Mouse (Mus musculus) yolk sac, embryonic 10.5 days (tissue): ENCODE data around the gene Crabp1.
A peak's percentile ranks its signal among the peaks of the same experiment; 100 is the strongest.

Experiments
- DNase-seq: peaks from one replicate; pipeline ENCODE4 v3.0.0-alpha.2; 2017; ENCODE audit warnings: low spot score

The Crabp1 gene

DNA sequence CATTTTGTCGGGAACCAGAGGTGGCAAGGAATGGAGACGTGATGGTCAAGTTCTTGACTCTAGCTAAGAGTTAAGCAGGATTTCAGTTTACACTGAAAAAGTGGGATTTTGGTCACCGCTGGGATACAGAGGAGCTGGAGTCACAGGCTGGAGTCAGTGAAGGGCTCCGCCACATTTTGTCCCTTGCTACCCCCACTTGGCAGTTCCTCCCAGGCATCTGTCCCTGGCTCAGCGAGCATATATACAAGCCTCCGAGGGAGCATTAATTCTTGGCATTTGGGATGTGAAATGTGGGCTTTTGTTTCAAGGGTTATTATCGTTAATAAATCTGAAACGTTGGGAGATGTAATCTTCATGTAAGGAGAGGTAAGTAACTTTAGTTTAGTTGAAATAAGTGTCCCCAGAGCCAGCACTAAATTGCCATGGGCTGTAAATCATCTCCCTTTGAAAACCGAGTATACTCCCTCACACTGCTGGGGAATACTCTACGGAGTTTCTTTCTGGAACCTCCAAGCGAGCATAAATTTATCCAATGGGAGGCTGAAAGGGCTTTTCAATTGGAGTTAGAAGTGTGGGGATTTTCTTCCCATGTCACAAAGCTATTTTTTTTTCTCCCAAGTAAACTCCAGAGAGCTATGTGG lies 5.7 kb downstream of the Crabp1 start:
- DNase-seq, result no peak

- DNase-seq, result peak; percentile 55
Observed at GRCm38 (mm10) chr9:54776451-54776982, 12.0 kb downstream of the Crabp1 start.

DNA sequence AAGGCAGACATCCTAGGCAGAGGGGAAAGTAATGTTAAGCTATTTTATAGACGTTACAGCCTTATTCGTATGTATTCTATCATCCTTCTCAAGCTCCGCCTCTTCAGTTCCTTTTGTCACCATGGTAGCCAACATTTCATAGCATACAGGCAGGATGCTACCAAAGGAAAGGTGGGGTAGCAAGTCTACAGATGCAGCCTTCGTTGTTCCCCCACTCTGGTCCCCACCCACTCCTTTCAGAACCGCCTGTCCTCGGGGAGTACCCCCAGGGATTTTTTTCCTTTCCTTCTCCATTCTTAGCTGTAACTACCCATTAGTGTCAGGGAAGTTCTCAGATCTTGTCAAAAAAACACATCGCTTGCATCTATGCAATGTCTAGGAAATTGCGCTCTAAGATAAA lies 14.7 kb downstream of the Crabp1 start:
- no peak for DNase-seq

DNA sequence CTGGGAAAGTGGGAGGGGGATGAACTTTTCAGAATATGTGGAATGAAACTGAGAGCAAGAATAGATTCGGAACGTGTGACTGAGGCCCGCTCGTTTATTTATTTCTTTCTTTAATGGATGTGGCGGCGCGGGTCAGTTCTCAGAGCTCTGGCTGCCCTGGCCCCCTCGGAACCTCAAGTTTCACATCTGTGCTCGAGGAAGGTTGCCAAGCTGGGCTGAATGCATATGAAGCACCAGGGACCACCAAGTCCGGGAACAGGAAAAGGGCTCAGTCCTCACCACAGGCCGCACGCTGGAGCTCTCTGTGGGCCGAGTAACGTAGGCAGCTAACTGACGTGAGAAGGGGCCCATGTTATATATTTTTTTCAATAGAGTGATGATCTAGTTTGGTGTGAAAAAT lies 18.0 kb downstream of the Crabp1 start:
- DNase-seq, result no peak

- DNase-seq, result peak; percentile 66
Observed at GRCm38 (mm10) chr9:54784003-54784402, 19.5 kb downstream of the Crabp1 start.

DNA sequence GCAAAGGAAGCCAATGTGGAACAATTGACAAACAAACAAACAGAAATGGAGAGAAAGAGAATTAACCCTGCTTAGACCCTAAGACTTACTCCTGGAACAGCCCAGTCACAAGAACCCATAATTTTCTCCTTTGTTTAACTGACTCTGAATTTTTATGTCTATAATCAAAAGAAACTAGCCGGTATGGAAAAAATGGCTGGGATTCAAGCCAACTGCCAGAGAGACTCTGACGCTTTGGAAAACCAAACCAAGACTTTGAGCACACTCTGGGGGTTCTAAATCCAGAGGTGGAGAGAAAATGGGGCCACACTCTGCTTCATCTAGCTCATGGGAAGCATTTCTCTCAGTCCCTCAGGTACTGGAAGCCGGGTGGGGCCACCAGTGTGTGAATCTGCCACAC lies 20.7 kb downstream of the Crabp1 start:
- no peak for DNase-seq

- DNase-seq, result no peak
Observed at GRCm38 (mm10) chr9:54786083-54786482, 21.5 kb downstream of the Crabp1 start.

DNA sequence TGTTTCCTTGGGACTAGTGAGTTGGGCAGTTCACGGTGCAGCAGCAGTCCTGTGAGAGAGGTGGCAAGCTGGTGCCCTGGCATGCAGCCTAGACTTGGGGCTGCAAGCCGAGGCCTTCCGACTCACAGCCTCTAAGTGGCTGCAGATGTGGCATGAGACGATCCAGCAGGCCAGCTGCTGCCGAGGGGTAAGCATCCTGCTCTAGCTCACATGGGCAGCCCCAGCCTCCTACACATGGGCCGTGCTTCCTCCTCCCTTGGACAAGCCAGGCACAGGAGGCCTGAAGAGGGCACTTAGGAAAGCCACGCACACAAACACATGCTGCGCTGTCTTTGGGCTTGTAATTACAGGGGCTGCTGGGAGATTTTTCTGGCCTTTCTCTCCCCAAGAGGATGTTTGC lies 23.2 kb downstream of the Crabp1 start:
- DNase-seq, result no peak

DNA sequence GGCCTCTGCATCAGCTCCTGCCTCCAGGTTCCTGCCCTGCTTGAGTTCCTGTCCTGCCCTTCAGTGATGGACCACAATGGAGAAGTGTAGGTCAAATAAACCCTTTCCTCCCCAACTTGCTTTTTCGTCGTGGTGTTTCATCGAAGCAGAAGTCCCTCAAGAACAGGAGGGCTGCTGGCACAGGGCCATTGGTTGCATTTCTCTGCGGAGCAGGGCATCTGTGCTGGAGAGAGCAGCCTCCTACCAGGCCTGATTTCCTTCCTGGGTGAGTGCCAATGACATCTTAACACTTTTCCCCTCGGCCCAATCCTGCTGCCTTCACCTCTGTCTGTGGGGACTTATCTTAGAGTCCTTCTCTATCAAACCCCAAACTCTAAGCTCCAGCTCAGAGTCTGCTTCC lies 25.7 kb downstream of the Crabp1 start:
- DNase-seq, result no peak

- no peak for DNase-seq
Observed at GRCm38 (mm10) chr9:54801460-54801961, 37.0 kb downstream of the Crabp1 start.

DNA sequence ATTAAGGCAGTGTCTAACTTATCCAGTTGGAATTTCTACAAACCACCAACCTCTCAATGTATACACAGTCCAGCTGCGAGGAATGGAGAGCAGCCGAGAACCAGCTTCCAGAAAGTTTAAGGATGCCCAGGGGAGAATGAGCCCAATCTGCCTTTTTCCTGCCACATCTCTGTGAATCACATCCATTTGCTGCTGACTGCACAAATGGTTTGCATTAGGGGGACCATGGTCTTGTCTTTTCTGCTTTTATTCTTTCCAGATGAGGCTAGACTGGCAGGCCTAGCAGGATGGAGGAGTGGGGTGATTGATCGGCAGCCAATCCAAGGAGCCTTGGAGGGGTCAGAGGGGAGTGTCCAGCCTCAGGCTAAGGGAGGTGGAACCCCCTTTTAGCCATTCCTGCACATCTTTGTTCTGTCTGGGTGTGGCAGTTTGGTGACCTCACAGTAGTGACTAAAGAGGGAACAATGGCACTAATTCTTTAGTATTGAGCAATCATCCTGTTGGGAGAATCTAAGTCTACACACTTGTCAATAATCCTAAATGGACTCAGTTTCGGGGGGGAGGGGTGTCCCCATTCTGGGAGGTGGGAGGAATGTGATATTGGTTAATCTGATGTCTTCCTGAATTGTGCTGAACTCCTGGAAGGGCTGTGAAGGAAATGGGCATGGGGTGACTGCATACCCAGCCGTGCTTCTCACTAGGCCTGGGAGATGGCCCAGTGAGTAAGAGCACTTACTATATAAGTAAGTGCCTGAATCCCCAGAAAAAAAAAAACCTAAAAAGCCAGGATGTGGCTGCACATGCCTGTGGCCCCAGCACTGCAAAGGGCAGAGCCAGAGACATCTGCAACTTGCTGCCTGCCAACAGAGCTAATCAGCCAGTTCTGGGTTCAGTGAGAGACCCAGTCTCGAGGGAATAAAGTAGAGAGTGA lies 38.5 kb downstream of the Crabp1 start:
- no peak for DNase-seq

DNA sequence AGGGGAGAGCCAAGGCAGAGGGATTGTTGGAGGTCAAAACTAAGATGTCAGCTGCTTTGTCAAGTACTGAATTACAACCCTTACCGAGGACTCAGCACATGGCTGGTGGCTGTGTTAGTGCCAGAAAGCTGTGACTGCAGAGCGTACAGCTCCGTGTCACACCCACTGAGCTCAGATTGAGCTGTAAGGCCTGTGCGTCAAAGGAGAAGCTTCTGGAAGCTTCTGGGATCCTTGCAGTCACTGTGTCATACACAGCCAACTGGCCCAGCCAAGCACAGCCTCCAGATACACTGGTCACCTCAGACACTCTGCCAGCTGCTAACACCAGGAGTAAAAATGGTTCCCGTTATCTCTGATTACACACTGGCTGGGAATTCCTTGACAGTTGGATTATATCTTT lies 39.8 kb downstream of the Crabp1 start:
- no peak for DNase-seq

DNA sequence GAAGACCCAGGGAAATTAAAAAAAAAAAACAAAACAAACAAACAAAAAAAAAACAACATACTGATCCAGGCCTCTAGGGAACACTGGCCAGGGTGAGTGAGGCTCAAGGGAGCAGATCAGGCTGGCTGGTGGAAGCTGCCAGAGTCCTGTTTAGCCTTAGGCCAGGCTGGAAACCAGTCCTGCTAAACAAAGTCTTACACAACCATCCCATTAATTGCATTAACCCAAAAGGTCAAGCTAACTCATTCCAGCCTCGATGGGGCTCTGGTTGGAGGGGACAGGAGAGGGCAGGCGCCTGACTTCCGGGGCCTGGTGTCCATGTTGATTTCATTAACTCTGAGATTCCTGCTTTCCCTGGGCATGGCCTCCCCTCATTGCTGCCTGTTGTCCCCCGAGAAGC lies 43.2 kb downstream of the Crabp1 start:
- DNase-seq, result no peak

- no peak for DNase-seq
Observed at GRCm38 (mm10) chr9:54809953-54810352, 45.4 kb downstream of the Crabp1 start.

DNA sequence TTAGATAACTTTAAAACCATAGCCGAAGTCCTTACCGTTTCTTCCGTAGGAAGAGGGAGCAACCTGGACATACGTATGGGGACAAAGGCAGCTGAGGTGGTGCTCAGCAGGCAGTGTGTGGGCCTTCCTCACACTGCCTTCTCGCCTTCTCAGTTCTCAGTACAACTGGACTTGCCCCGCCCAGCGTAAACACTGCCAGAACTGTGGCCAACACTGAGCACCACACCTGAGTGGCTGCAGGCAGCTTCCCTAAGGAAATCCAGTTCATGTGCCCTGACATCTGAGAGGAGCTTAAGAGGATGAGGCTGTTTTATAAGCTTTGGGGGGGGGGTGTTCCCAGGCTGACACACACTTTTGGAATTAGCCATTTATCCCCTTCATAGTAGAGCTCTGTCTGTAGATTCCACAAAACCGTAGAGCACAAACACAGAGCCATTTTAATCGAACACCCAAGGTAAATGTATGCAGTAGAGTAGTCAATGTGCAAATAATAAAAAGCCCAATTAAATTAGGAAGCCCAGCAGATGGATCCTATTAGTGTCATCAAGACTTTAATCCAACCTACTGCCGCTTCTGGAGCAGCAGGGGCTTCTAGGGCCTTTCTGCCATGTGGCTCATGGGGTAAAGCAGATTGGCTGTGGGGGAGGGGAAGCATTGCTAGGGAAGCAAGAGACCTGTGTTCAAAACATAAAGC lies 52.1 kb downstream of the Crabp1 start:
- no peak for DNase-seq

DNA sequence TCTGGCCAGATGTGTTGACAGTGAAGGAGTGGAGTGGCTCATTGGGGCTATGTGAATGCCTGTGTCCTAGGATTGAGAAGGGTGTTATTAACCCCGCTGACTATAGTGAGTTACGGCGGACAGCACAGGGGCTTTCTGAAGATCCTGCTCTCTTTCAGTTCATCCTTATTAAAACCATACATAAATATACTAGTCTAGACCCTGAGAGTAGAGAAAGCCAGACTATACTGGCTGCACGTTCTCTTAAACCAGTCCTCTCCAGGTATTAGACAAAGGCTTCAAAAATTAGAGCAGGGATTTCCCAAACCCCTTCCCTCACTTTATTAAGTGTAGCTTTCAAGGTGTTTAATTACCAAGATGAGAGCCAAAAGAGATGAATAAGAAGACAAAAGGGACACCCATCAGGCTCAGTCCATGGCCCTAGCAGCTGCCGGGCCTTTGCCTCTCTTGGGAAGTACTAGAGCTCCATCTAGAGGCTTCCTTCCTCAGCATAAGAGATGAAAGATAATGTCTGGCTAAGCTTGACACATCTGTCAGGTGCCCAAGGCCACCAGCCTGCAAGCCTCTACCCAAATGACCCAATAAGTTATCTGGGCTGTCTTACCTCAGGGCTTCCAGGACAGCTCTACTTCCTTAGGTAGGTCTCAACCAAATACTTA lies 57.0 kb downstream of the Crabp1 start:
- DNase-seq, result no peak
